Mouse (Mus musculus): ENCODE results near the gene Tcerg1l. TPM values are rescaled to one million over a fixed set of nuclear protein-coding genes. Genes with fewer than 3 reads are reported as not detected.

Tcerg1l gene
- polyA plus RNA-seq, 1 experiment from 2014 or later = 3.3 TPM

DNA sequence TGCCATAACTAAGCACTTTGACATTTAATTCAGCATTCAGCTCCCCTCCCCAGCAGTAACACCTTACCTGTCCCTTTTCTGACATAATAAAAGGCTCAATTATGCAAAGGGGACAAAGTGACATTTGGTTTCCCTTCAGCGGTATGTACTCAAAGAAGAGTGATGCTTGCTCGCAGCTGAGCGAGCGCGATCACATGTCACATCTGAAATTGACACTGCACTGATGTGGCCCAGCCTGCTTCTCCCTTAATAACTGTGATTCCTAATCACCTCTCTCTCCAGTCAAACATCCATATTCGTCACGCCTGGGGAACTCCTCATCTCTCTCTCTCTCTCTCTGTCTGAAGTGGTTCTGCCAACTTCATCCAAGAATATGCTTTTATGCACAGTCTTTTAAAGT is 126.2 kb downstream of the Tcerg1l start:
- Histone ChIP-seq H3K4me2 (replicated peaks) (no peak overlapping the region), H3K27me3 (no peaks in the 10 kb centered on the region), H3K36me3 (no peaks in the 10 kb centered on the region), H3K4me1 (peaks cover 7% of the 10 kb centered on the region; the same call in 1 of the 2 replicates), H3K27ac (no peak overlapping the region), H3K4me3 (no peak overlapping the region), H3K9ac (no peak overlapping the region), H3K9me3 (no peaks in the 10 kb centered on the region)
- no peak for ATAC-seq (ENCODE audit: insufficient number of reproducible peaks, insufficient read depth, low FRiP score, low TSS enrichment)
- WGBS = 73% methylated on average over 7 of the region's 7 CpGs

DNA sequence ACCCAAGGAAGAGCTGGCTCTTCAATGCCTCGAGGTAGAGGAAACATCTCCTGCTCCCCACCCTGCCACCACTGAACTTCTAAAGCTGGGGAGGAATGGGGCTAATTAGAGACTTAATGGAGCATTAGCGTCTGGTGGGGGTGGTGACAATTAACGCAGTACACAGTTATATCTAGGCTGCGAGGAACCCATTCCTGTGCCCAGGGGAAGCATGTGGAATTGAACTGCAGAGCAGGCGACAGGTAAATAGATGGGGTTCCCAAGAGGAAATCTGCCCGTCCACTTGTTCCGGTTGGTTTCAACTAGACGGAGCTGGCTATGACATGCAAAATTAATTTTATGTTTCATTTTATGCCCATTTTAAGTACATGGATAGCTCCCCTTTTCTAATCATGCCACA is 128.1 kb downstream of the Tcerg1l start:
- Histone ChIP-seq H3K36me3 (no peaks in the 10 kb centered on the region), H3K4me3 (no peak overlapping the region), H3K4me1 (peaks cover 7% of the 10 kb centered on the region; the same call in 1 of the 2 replicates), H3K9me3 (no peaks in the 10 kb centered on the region), H3K27me3 (no peaks in the 10 kb centered on the region), H3K27ac (no peak overlapping the region), H3K4me2 (replicated peaks) (no peak overlapping the region), H3K9ac (no peak overlapping the region)
- ATAC-seq (ENCODE audit: insufficient number of reproducible peaks, insufficient read depth, low FRiP score, low TSS enrichment) = no peak
- WGBS = 65% methylated on average over 8 of the region's 8 CpGs

DNA sequence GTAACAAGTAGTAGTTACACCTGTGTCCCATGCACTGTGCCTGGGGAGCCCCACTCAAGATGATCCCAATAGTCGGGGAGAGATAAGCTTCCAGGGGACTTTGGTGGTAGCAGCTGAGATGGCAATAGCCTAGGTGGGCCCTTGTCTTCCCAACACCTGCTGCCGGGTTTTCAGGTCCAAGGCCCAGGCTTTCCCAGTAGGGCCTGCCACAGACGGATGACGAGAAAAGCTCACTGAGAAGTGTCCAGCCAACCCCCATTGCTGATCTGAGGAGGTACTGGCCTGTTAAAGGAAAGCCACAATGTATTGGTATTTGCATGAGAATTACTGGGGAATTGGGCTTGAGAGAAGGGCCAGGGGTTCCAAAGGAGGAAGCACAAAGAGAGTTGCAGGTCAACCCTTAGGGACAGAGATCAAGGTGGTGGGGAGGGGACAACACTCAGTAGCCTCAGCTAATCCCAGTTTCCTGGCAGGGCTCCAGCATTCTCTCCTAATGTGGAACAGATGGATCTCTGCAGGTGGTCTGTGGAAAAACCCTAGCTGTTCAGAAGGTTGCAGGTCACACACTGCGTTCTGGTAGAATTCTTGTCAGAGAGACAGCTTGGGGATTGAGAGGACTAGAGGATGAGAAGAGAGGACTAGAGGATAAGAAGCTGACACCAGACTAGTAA is 129.4 kb downstream of the Tcerg1l start:
- no peak for ATAC-seq (ENCODE audit: insufficient number of reproducible peaks, insufficient read depth, low FRiP score, low TSS enrichment)
- no peaks in the 10 kb centered on the region for H3K27me3 ChIP-seq
- no peaks in the 10 kb centered on the region for H3K9me3 ChIP-seq
- peaks cover 7% of the 10 kb centered on the region; the same call in 1 of the 2 replicates for H3K4me1 ChIP-seq
- H3K4me2 ChIP-seq (replicated peaks) = no peak overlapping the region
- H3K27ac ChIP-seq = no peak overlapping the region
- H3K4me3 ChIP-seq = no peak overlapping the region
- no peak overlapping the region for H3K9ac ChIP-seq
- 48% methylated on average over 5 of the region's 5 CpGs for WGBS
- H3K36me3 ChIP-seq = no peaks in the 10 kb centered on the region

DNA sequence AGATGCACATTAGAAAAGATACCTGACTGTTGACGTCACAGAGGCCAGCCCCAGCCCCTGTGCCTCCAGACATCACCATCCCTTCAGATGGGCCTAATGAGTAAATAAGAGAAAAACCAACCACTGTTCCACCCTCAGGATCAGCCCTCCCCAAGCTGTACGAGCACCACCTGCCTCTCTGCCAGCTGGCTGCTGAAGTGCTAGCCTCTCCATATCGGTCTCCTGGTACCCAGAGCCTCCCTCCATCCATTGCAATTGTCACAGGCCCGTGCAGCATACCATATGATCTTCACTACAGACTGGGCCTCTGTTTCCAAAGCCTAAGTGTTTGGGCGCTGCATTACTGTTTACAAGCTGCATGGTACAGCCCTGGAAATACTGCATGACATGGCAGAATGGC is 148.9 kb downstream of the Tcerg1l start:
- Histone ChIP-seq H3K27me3 (no peaks in the 10 kb centered on the region), H3K27ac (no peak overlapping the region), H3K4me1 (peaks cover 16% of the 10 kb centered on the region), H3K9me3 (0 out of 2 replicates have a peak, but pooled peaks cover 4% of the 10 kb centered on the region), H3K4me3 (no peak overlapping the region), H3K4me2 (replicated peaks) (no peak overlapping the region), H3K36me3 (no peaks in the 10 kb centered on the region), H3K9ac (no peak overlapping the region)
- WGBS = 80% methylated on average over 5 of the region's 5 CpGs
- ATAC-seq (ENCODE audit: insufficient number of reproducible peaks, insufficient read depth, low FRiP score, low TSS enrichment) = no peak

DNA sequence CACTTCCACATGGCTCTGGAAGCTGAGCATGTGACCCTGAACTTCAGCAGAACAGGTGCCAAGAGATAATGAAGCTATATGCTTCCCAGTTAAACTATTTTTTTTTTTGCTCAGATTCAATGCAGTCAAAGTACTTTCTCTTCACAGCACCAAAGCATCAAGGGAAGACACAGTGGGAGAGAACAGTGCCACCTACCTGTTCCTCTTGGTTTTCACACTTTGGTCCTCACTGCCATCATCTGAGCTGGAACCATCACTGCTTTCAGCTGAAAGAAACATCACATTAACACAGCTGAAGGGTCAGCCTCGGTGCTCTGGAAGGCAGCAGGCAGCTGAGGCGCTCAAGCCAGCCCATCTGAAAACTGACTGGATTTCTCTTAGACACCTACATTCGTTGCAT is 149.4 kb downstream of the Tcerg1l start:
- Histone ChIP-seq H3K9ac (no peak overlapping the region), H3K27ac (no peak overlapping the region), H3K27me3 (no peaks in the 10 kb centered on the region), H3K4me2 (replicated peaks) (no peak overlapping the region), H3K36me3 (no peaks in the 10 kb centered on the region), H3K4me3 (no peak overlapping the region), H3K4me1 (peaks cover 16% of the 10 kb centered on the region), H3K9me3 (0 out of 2 replicates have a peak, but pooled peaks cover 4% of the 10 kb centered on the region)
- 76% methylated on average over 3 of the region's 3 CpGs for WGBS
- no peak for ATAC-seq (ENCODE audit: insufficient number of reproducible peaks, insufficient read depth, low FRiP score, low TSS enrichment)

DNA sequence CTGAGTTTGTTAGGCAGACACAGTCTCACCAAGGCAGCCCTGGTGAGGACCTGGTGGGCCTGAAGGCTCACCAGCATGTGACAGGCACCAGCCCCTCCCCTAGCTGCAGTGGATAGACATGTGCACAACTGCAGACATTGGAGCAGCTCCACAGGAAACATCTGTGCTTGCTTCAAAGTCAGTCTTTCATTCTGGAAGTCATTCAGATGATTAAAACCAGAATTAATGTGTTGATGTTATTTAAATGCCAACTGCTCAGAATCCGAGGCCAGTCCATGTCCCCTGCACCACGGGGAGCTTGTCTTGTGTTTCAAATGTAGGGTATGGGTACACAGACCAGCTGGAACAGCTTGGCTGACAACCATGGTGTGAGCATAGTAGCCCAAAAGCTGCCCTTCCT is 150.8 kb downstream of the Tcerg1l start:
- 0 out of 2 replicates have a peak, but pooled peaks have one; percentile 67 for ATAC-seq (ENCODE audit: insufficient number of reproducible peaks, insufficient read depth, low FRiP score, low TSS enrichment)
- H3K27ac ChIP-seq = 0 out of 2 replicates have a peak overlapping the region, but pooled peaks have one; percentile 12
- H3K36me3 ChIP-seq = no peaks in the 10 kb centered on the region
- H3K4me3 ChIP-seq = no peak overlapping the region
- H3K27me3 ChIP-seq = no peaks in the 10 kb centered on the region
- H3K9ac ChIP-seq = no peak overlapping the region
- peaks cover 16% of the 10 kb centered on the region for H3K4me1 ChIP-seq
- 23% methylated on average over 2 of the region's 2 CpGs for WGBS
- H3K4me2 ChIP-seq (replicated peaks) = no peak overlapping the region
- H3K9me3 ChIP-seq = 0 out of 2 replicates have a peak, but pooled peaks cover 4% of the 10 kb centered on the region

DNA sequence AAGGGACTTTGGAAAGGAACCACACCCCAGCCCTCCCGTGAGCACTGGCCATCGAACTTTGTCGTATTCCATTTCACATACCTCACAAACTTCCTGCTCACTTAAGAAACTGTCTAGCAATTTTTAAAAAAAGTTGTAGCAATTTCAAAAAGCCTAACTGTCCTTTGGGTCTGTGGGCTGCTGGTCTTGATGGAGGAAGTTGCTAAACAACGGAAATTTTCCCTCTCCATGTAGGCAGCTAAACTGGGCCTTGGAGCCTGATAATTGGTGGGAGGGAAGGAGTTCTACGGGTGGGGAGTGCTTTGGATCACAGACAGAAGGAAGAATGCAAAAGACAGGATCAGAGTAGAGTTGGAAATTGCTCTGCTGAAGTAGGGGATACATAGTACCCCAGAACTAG is 155.3 kb downstream of the Tcerg1l start:
- Histone ChIP-seq H3K4me2 (replicated peaks) (no peak overlapping the region), H3K27ac (no peak overlapping the region), H3K27me3 (no peaks in the 10 kb centered on the region), H3K9ac (no peak overlapping the region), H3K4me1 (peaks cover 21% of the 10 kb centered on the region), H3K4me3 (no peak overlapping the region), H3K36me3 (no peaks in the 10 kb centered on the region), H3K9me3 (no peaks in the 10 kb centered on the region)
- WGBS = 85% methylated on average over 5 of the region's 5 CpGs
- no peak for ATAC-seq (ENCODE audit: insufficient number of reproducible peaks, insufficient read depth, low FRiP score, low TSS enrichment)

DNA sequence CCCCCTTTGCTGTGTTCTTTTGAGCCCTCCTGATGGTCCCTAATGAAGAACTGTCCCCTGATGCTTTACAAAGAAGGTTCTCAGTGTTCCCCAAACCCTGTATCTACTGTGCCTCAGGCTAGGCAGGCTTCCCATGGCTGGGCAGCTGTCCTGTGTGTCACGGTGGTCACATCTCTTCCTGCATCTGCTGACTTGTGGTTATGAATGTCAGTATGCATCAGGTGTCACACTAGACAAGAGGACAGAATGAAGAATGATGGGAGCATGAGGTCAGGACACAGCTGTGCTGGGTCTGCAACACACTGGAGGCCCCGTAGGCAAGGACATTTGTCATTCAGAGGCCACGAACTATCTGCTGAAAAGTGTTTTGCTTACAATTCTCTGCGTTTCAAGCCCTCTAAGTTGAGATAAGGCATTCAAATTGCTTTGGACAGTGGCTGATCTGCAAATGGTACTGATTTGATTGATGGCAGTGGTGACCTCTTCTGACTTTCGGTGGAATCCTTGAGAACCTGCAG is 159.8 kb downstream of the Tcerg1l start:
- ATAC-seq (ENCODE audit: insufficient number of reproducible peaks, insufficient read depth, low FRiP score, low TSS enrichment) = no peak
- Histone ChIP-seq H3K4me3 (no peak overlapping the region), H3K9ac (no peak overlapping the region), H3K27me3 (no peaks in the 10 kb centered on the region), H3K9me3 (no peaks in the 10 kb centered on the region), H3K27ac (no peak overlapping the region), H3K4me1 (0 out of 2 replicates have a peak, but pooled peaks cover 5% of the 10 kb centered on the region), H3K4me2 (replicated peaks) (no peak overlapping the region), H3K36me3 (no peaks in the 10 kb centered on the region)
- 52% methylated on average over 5 of the region's 5 CpGs for WGBS

DNA sequence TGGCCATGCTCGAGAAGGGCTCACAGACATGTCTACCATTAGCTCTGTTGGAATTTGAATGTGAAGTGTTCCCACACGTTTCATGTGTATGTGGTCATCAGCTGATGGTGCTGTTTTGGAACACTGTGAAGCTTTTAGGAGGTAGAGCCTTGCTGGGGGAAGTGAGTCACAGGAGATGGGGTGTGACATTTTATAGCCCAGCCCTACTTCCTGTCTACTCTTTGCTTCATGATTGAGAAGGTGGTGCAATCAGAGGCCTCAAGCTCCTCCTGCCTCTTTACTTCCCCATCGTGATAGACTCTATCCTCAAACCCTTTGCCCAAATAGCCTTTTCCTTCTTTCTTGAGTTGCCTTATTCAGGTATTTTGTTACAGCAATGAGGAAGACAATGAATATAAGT is 173.3 kb downstream of the Tcerg1l start:
- no peaks in the 10 kb centered on the region for H3K27me3 ChIP-seq
- no peaks in the 10 kb centered on the region for H3K4me1 ChIP-seq
- no peak for ATAC-seq (ENCODE audit: insufficient number of reproducible peaks, insufficient read depth, low FRiP score, low TSS enrichment)
- H3K9me3 ChIP-seq = no peaks in the 10 kb centered on the region
- WGBS = 70% methylated on average over 3 of the region's 3 CpGs
- H3K4me2 ChIP-seq (replicated peaks) = no peak overlapping the region
- no peaks in the 10 kb centered on the region for H3K36me3 ChIP-seq
- no peak overlapping the region for H3K27ac ChIP-seq
- H3K9ac ChIP-seq = no peak overlapping the region
- H3K4me3 ChIP-seq = no peak overlapping the region

DNA sequence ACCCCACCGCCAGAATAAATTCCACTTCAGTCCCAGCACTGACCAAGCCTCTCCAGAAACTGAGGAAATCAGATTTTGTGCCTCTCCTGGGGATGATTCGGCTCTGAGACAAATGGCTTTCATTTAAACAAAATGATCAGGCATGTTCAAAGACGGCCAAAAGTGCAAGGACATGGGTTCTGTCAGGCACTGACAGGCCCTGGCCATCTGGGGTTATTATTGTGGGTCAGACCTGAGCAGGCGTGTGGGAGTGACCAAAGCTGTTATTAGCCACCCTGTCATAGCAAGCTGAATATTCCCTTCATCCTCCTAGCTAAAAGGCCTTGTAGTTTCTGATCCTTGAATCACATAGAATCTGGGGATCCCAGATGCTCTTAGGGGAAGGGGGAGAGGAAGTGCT is 174.6 kb downstream of the Tcerg1l start:
- Histone ChIP-seq H3K27me3 (no peaks in the 10 kb centered on the region), H3K4me2 (replicated peaks) (no peak overlapping the region), H3K9me3 (no peaks in the 10 kb centered on the region), H3K9ac (no peak overlapping the region), H3K4me1 (no peaks in the 10 kb centered on the region), H3K36me3 (no peaks in the 10 kb centered on the region), H3K4me3 (no peak overlapping the region), H3K27ac (no peak overlapping the region)
- no peak for ATAC-seq (ENCODE audit: insufficient number of reproducible peaks, insufficient read depth, low FRiP score, low TSS enrichment)
- WGBS = 50% methylated on average over 4 of the region's 4 CpGs

DNA sequence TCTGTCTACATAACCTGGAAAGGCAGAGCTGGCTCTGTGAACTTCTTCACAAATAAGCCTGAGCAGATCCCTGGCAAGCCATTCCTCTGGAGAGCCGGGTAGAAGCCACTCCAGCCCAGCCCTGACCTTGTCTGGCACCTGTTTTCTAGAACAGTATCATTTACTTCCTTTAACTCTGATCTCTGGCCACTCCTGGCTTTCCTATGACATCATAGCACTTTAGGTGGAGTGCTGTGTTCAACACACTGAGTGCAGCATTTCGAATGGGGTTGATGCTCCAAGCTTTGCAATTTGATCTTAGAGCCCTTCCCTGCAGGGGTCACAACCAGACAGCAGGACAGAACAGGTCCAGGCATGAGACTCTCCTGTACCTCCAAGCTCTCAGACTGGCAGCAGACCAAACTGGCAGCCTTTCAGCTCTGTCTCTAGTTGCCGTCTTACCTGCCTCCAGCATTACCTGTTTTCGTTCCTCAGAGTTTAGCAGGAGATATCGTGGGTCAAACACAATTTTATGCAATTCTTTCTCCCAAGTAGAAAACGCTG is 179.9 kb downstream of the Tcerg1l start:
- Histone ChIP-seq H3K9ac (no peak overlapping the region), H3K4me2 (replicated peaks) (no peak overlapping the region), H3K4me3 (no peak overlapping the region), H3K27ac (no peak overlapping the region), H3K27me3 (no peaks in the 10 kb centered on the region), H3K36me3 (no peaks in the 10 kb centered on the region), H3K9me3 (no peaks in the 10 kb centered on the region), H3K4me1 (0 out of 2 replicates have a peak, but pooled peaks cover 5% of the 10 kb centered on the region)
- ATAC-seq (ENCODE audit: insufficient number of reproducible peaks, insufficient read depth, low FRiP score, low TSS enrichment) = no peak
- WGBS = 62% methylated on average over 6 of the region's 6 CpGs

DNA sequence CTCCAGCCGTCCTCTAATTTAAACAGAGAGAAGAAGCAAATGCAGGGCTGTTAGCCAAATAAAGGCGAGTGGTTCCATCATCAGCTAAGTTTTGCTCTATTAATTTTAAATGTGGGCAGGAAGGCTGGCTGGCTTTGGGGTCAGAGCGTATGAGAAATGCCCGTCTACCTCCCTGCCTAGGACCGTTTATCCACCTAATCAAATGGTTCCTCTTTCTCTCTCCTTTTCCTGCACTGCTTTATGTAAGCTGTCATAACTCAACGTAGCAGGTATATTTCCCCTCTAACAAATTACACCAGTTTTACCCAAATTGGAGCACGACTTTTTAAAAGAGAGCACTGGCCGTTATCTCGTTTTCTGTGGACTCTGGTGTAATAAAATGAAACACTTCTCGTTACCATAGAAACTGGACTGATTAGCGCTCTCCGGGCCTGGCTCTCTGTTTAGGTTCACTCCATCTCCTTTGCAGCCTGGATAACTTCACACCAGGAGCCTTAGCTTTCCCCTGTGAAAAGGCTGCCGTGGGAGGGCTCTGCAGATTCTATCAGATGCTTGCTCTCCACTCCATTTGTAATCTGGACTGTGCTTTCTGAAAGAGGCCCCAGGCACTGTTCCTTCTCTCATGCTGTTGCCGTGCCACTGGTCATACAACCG is 182.2 kb downstream of the Tcerg1l start:
- no peaks in the 10 kb centered on the region for H3K27me3 ChIP-seq
- H3K4me2 ChIP-seq (replicated peaks) = no peak overlapping the region
- H3K9me3 ChIP-seq = no peaks in the 10 kb centered on the region
- no peaks in the 10 kb centered on the region for H3K36me3 ChIP-seq
- H3K9ac ChIP-seq = no peak overlapping the region
- H3K4me1 ChIP-seq = 0 out of 2 replicates have a peak, but pooled peaks cover 5% of the 10 kb centered on the region
- WGBS = 62% methylated on average over 15 of the region's 15 CpGs
- no peak overlapping the region for H3K4me3 ChIP-seq
- ATAC-seq (ENCODE audit: insufficient number of reproducible peaks, insufficient read depth, low FRiP score, low TSS enrichment) = no peak
- H3K27ac ChIP-seq = no peak overlapping the region
